Mouse (Mus musculus) liver, postnatal 0 days (tissue): ENCODE measurements around the gene Grsf1. TPM values are rescaled to one million over a fixed set of nuclear protein-coding genes. Genes with fewer than 3 reads are reported as not detected.

Experiments used
- ATAC-seq: fragments of 200-750 bp; cut with Nextera tagmentation; 2 replicates; pipeline ENCODE4 v1.8.0; 2017; ENCODE audit warnings: mild to moderate bottlenecking, moderate library complexity
- DNase-seq: peaks from one replicate; pipeline ENCODE4 v3.0.0-alpha.2; 2016
- H3K27ac ChIP-seq: fragments of 300-500 bp; sonication (generic); 2 replicates; pipeline ENCODE4 v1.5.1; 2014; ENCODE audit warnings: antibody characterized with exemption, moderate library complexity, mild to moderate bottlenecking, low read depth
- H3K27me3 ChIP-seq: fragments of 300-500 bp; sonication (generic); 2 replicates; pipeline ENCODE4 v1.6.1; 2014; ENCODE audit warnings: low read length, control low read depth, mixed read lengths; ENCODE audit not compliant: insufficient read depth
- H3K36me3 ChIP-seq: fragments of 300-500 bp; sonication (generic); replicated peaks from 2 replicates; pipeline ENCODE4 v1.6.1; 2014; ENCODE audit warnings: mild to moderate bottlenecking, control low read depth, low read length, moderate library complexity, mixed read lengths; ENCODE audit not compliant: insufficient read depth
- H3K4me1 ChIP-seq: fragments of 300-500 bp; sonication (generic); 2 replicates; pipeline ENCODE4 v1.6.1; 2014; ENCODE audit warnings: antibody characterized with exemption, mild to moderate bottlenecking, control low read depth; ENCODE audit not compliant: insufficient read depth
- H3K4me2 ChIP-seq: fragments of 300-500 bp; sonication (generic); 2 replicates; pipeline ENCODE4 v1.6.1; 2014; ENCODE audit warnings: low read depth, mild to moderate bottlenecking, low read length, moderate library complexity, mixed read lengths
- H3K4me3 ChIP-seq: fragments of 300-500 bp; sonication (generic); 2 replicates; pipeline ENCODE4 v1.5.1; 2014; ENCODE audit warnings: low read depth, low read length
- H3K9ac ChIP-seq: fragments of 300-500 bp; sonication (generic); replicated peaks from 2 replicates; pipeline ENCODE4 v1.6.1; 2014; ENCODE audit warnings: mild to moderate bottlenecking, moderate library complexity
- H3K9me3 ChIP-seq: fragments of 300-500 bp; sonication (generic); 2 replicates; pipeline ENCODE4 v1.6.1; 2016; ENCODE audit warnings: mild to moderate bottlenecking, control low read depth, low read length, mixed read lengths
- CTCF ChIP-seq: sonication (generic); IDR thresholded peaks from 2 replicates; pipeline ENCODE4 v1.5.1; 2016; ENCODE audit warnings: antibody characterized with exemption, low read depth
- EP300 ChIP-seq: IDR thresholded peaks from 2 replicates; pipeline ENCODE4 v1.6.1; 2016; ENCODE audit warnings: antibody characterized with exemption, low read depth, mild to moderate bottlenecking
- whole genome bisulfite sequencing: fragments of 180-500 bp; shearing (Covaris S2); extraction: QIAGEN DNeasy Blood & Tissue Kit; methylation state at CpG from one replicate; pipeline ENCODE4 v1.1.7; 2014; ENCODE audit not compliant: insufficient replicate concordance; 5-methylcytosine and 5-hydroxymethylcytosine counted together
- polyA plus RNA-seq: library from polyadenylated mRNA; unstranded; fragments of >200 nt; fragmentation: Nextera tagmentation; extraction: Ambion mirVana; gene quantifications from 2 replicates; pipeline ENCODE4 v1.2.1, GENCODE M21; 2015

Gene Grsf1
- polyA plus RNA-seq, 1 experiment from 2014 or later = 35.9 TPM

GRCm38 (mm10) chr5:88663875-88664274 lies 12.1 kb downstream of the Grsf1 start:
- no peaks in the 10 kb centered on the region for H3K9me3 ChIP-seq
- no peak overlapping the region for H3K4me3 ChIP-seq
- DNase-seq (no peak), ATAC-seq (no peak)
- no peak overlapping the region for H3K27ac ChIP-seq
- WGBS = 76% methylated on average over 5 of the region's 5 CpGs
- H3K9ac ChIP-seq = no peak overlapping the region
- peaks cover 78% of the 10 kb centered on the region for H3K36me3 ChIP-seq
- no peaks in the 10 kb centered on the region for H3K27me3 ChIP-seq
- H3K4me1 ChIP-seq = no peaks in the 10 kb centered on the region
- H3K4me2 ChIP-seq = no peak overlapping the region
- TF ChIP-seq EP300 = no peak
- TF ChIP-seq CTCF = no peak

- TF ChIP-seq CTCF (no peak), EP300 (no peak)
- Histone ChIP-seq H3K27ac (no peak overlapping the region), H3K9me3 (no peaks in the 10 kb centered on the region), H3K36me3 (peaks cover 75% of the 10 kb centered on the region), H3K4me2 (no peak overlapping the region), H3K4me3 (no peak overlapping the region), H3K4me1 (no peaks in the 10 kb centered on the region), H3K9ac (no peak overlapping the region), H3K27me3 (no peaks in the 10 kb centered on the region)
- 83% methylated on average over 3 of the region's 3 CpGs for WGBS
- ATAC-seq (no peak), DNase-seq (no peak)
Measured at GRCm38 (mm10) chr5:88663151-88663550, 12.8 kb downstream of the Grsf1 start.

GRCm38 (mm10) chr5:88657868-88658267 lies 18.1 kb downstream of the Grsf1 start:
- no peak overlapping the region for H3K4me3 ChIP-seq
- H3K9me3 ChIP-seq = no peaks in the 10 kb centered on the region
- DNase-seq (no peak), ATAC-seq (peak; percentile 33; the same call in 1 of the 2 replicates)
- H3K36me3 ChIP-seq = peaks cover 44% of the 10 kb centered on the region
- 100% methylated on average over 1 of the region's 1 CpGs for WGBS
- H3K4me2 ChIP-seq = no peak overlapping the region
- H3K27ac ChIP-seq = no peak overlapping the region
- no peak for TF ChIP-seq EP300
- TF ChIP-seq CTCF = no peak
- H3K4me1 ChIP-seq = no peaks in the 10 kb centered on the region
- H3K27me3 ChIP-seq = no peaks in the 10 kb centered on the region
- H3K9ac ChIP-seq = no peak overlapping the region

- Histone ChIP-seq H3K4me2 (no peak overlapping the region), H3K27me3 (no peaks in the 10 kb centered on the region), H3K36me3 (peaks cover 36% of the 10 kb centered on the region), H3K9me3 (no peaks in the 10 kb centered on the region), H3K4me3 (no peak overlapping the region), H3K4me1 (no peaks in the 10 kb centered on the region), H3K9ac (no peak overlapping the region), H3K27ac (no peak overlapping the region)
- 63% methylated on average over 5 of the region's 5 CpGs for WGBS
- no peak for DNase-seq
- TF ChIP-seq EP300 (no peak), CTCF (no peak)
- ATAC-seq = no peak
Measured at GRCm38 (mm10) chr5:88652589-88652988, 23.4 kb downstream of the Grsf1 start.

GRCm38 (mm10) chr5:88649250-88650173 lies 26.5 kb downstream of the Grsf1 start:
- ATAC-seq = peak; percentile 89
- peak; percentile 88 for TF ChIP-seq EP300
- TF ChIP-seq CTCF = no peak
- Histone ChIP-seq H3K4me1 (no peaks in the 10 kb centered on the region), H3K27me3 (no peaks in the 10 kb centered on the region), H3K36me3 (peaks cover 50% of the 10 kb centered on the region), H3K27ac (no peak overlapping the region), H3K9ac (no peak overlapping the region), H3K4me2 (no peak overlapping the region), H3K4me3 (no peak overlapping the region), H3K9me3 (no peaks in the 10 kb centered on the region)
- DNase-seq = no peak
- 61% methylated on average over 17 of the region's 17 CpGs for WGBS

GRCm38 (mm10) chr5:88645405-88645804 lies 30.6 kb downstream of the Grsf1 start:
- no peaks in the 10 kb centered on the region; the same call in 1 of the 2 replicates for H3K4me1 ChIP-seq
- no peak overlapping the region for H3K4me3 ChIP-seq
- peaks cover 57% of the 10 kb centered on the region for H3K36me3 ChIP-seq
- ATAC-seq (no peak), DNase-seq (no peak)
- no peak for TF ChIP-seq EP300
- TF ChIP-seq CTCF = no peak
- no peak overlapping the region for H3K4me2 ChIP-seq
- H3K27ac ChIP-seq = no peak overlapping the region
- no peaks in the 10 kb centered on the region for H3K9me3 ChIP-seq
- H3K27me3 ChIP-seq = no peaks in the 10 kb centered on the region
- H3K9ac ChIP-seq = no peak overlapping the region
- WGBS = 57% methylated on average over 5 of the region's 5 CpGs
